Comparison of ENCODE assay signal across 8 mouse cellular contexts in the genomic region with DNA sequence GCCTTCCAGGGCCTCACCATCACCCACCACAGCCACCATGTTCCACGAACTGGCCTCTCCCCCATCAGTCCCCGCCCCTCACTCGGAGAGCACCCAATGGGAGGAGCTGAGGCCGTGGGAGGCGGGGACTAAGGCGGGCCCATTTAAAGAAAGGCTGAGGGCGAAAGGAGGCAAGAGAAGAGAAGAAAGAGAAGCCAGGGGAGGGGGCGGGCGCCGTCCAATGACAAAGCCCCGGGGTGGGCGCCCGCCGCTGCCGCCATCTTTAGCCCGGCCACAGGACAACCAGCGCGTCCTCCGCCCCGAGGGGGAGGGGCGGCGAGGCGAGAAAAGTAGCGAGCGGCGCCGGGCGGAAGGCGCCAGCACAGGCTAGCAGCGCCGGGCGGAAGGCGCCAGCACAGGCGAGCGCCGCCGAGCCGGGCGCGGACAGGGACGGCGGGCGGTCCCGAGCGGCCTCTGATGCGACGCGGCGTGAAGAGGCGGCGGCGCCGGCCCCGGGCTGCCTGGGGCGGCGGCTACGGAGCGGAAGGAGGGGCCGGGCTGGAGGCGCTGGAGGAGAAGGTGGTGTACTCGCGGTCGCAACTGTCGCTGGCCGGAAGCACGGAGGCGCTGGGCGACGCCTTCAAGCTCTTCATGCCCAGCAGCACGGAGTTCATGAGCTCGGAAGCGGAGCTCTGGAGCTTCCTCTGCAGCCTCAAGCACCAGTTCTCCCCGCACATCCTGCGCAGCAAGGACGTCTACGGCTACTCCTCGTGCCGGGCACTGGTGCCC. TPM values are rescaled to one million over a fixed set of nuclear protein-coding genes. Genes with fewer than 3 reads are reported as not detected.
DNase-seq lines count a peak whose midpoint lies in the region; ATAC-seq and TF ChIP-seq lines count a peak whose summit lies in the region.

A gene (plus strand): TSS at position 177 of the 768 bp plus-strand sequence.

- H3K9me3 ChIP-seq in hindbrain, postnatal 0 days (ENCODE audit: low read length), result no peaks in the 10 kb centered on the region
- H3K9me3 ChIP-seq in megakaryocyte, embryonic 14.5 days, result no peaks in the 10 kb centered on the region

- peak within 1 kb of the TSS; percentile 83 for H3K4me2 ChIP-seq in hindbrain, postnatal 0 days (ENCODE audit: low read depth, low read length)

- peak within 1 kb of the TSS; percentile 97 for H3K4me3 ChIP-seq in gastrocnemius, adult 2 months
- H3K4me3 ChIP-seq in hindbrain, postnatal 0 days (ENCODE audit: low read length), result peak within 1 kb of the TSS; percentile 83
- H3K4me3 ChIP-seq in megakaryocyte, embryonic 14.5 days (replicated peaks), result peak within 1 kb of the TSS; percentile 98

- no peaks in the 10 kb centered on the region for H3K36me3 ChIP-seq in hindbrain, postnatal 0 days (ENCODE audit: insufficient read depth, low read length)
- peaks cover 5% of the 10 kb centered on the region for H3K36me3 ChIP-seq in megakaryocyte, embryonic 14.5 days (replicated peaks; ENCODE audit: low read length)

- peak within 1 kb of the TSS; percentile 94 for H3K9ac ChIP-seq in hindbrain, postnatal 0 days (replicated peaks; ENCODE audit: low read length)

- peak within 1 kb of the TSS; percentile 95 for H3K27ac ChIP-seq in gastrocnemius, adult 2 months
- H3K27ac ChIP-seq in hindbrain, postnatal 0 days, result peak within 1 kb of the TSS; percentile 97

- peaks cover 7% of the 10 kb centered on the region; the same call in 1 of the 2 replicates for H3K4me1 ChIP-seq in hindbrain, postnatal 0 days (ENCODE audit: insufficient read depth, low read length)
- peaks cover 28% of the 10 kb centered on the region for H3K4me1 ChIP-seq in megakaryocyte, embryonic 14.5 days

- under 1% methylated on average over 63 of the region's 78 CpGs for WGBS in hindbrain, postnatal 0 days

- DNase-seq in ZHBTc4 (ENCODE audit: low read depth, low spot score), result peak; percentile 94
- peak; percentile 88 for DNase-seq in gastrocnemius, adult 2 months
- DNase-seq in hindbrain, postnatal 0 days (ENCODE audit: low spot score), result peak; percentile 91
- peak; percentile 54 to 80 for DNase-seq in left cerebral cortex, adult 8-10 months (ENCODE audit: low spot score in 2 of 2)
- DNase-seq in right cerebral cortex, postnatal 10 days (ENCODE audit: low spot score in 2 of 2), result peak; percentile 90 to 91
- peak; percentile 75 for DNase-seq in urinary bladder, postnatal 25 days (ENCODE audit: low spot score)

- ATAC-seq in common myeloid progenitor, adult 5-6 weeks (replicated peaks; ENCODE audit: low read depth, poor library complexity, severe bottlenecking), result peak; percentile 90
- ATAC-seq in hindbrain, postnatal 0 days, result peak; percentile 94

- no peaks in the 10 kb centered on the region for H3K27me3 ChIP-seq in hindbrain, postnatal 0 days (ENCODE audit: insufficient read depth, low read length)
- no peaks in the 10 kb centered on the region for H3K27me3 ChIP-seq in megakaryocyte, embryonic 14.5 days (replicated peaks)

- intact Hi-C loops in gastrocnemius, adult 2 months (cut with DNase I), result loop anchor here (2.0 to 10.0 kb wide), 5 partner anchors 86 to 518 kb away; no protein-coding TSS in a partner anchor

- TF ChIP-seq CTCF in gastrocnemius, adult 2 months (IDR thresholded peaks at IDR 0.05), result no peak
- no peak for TF ChIP-seq CTCF in hindbrain, postnatal 0 days (IDR thresholded peaks at IDR 0.05; ENCODE audit: low read depth)

RNA-seq across cellular contexts. Expression of the gene that starts here (rescaled TPM):
- total RNA-seq in common myeloid progenitor, adult 5-6 weeks (2017), result 15.9 and 18.1 TPM in 2 replicates
- 1 to 10 TPM; 5.4 to 5.9 TPM for total RNA-seq in gastrocnemius, adult 2 months (2021)
- 21.0 and 27.9 TPM in 2 replicates for total RNA-seq in hindbrain, postnatal 0 days (2014; rRNA removed)
- polyA plus RNA-seq in hindbrain, postnatal 0 days (2015; fragmentation: Nextera tagmentation; extraction: Ambion mirVana), result 2.9 and 3.0 TPM in 2 replicates
- total RNA-seq in left cerebral cortex, adult 8-10 months (2022), result 10 to 100 TPM; 10.9 to 13.5 (median 12.7) TPM
- 13.4 and 23.2 TPM in 2 replicates for polyA plus RNA-seq in megakaryocyte, embryonic 14.5 days (2012; ENCODE audit: insufficient read depth, low replicate concordance)

Comparison
In these comparisons a context has a peak if more than half of its experiments do, and no peak if none do; other contexts are left out.
1. Peak in every context shown above with its lines: DNase-seq, ATAC-seq, H3K4me3 ChIP-seq and H3K27ac ChIP-seq.